Mouse (Mus musculus): ENCODE measurements at regions not wholly inside any gene's neighbourhood (a gene's known extent, or its start where the extent isn't known, plus 50 kb on each side); places are given as distances from the start of the nearest gene placed in this dataset.

DNA sequence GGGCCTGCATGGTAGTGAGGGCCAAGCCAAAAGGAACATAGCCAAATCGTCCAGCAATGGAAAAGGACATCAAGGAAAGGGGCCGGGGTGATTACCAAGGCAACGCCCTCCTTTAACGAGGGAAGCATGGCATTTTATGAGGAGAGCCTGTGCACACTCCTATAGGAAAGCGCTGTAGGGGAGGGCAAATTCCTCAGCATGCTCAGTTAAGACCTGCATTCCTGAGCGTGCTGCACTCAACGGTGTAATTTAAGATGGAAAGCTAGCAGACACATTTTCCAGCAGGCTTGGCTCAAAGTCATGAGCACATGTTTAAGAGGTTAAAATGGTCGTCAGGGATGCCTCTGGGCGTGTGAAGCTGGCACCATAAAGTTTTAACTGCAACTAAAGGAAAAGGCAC, 56.6 kb upstream of the Anapc15-ps start:
- Histone ChIP-seq H3K4me3 (ENCODE audit: insufficient read depth, low read length) (no peak overlapping the region), H3K4me1 (ENCODE audit: control insufficient read depth, insufficient read depth, low read length) (peaks cover 3% of the 10 kb centered on the region; the same call in 1 of the 2 replicates), H3K27ac (ENCODE audit: insufficient read depth, low read length) (peak overlapping the region; percentile 15; the same call in 1 of the 2 replicates)
- TF ChIP-seq POLR2A (IDR thresholded peaks at IDR 0.05; ENCODE audit: low read depth, low read length), result no peak
- TF ChIP-seq CTCF (IDR thresholded peaks at IDR 0.05; ENCODE audit: borderline replicate concordance, insufficient read depth, low read length), result no peak

DNA sequence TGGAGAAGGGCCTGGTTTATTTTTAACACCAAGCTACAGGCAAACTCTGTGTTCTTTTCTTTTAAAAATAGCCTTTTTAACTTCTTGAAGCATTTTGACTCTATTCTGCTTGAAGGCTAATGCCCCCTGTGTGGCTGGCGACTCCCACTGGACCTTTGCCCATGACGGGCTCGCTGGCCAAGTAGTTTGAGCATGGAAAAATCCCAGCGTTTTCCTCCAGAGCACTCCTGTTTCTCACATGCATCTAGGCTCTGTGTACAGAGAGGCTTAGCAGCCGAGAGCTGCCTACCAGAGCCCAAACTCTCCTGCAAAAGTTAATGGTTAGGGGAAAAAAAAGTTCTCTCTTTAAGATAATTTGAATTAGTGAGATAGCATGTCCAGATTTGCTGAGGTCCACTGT, 52.7 kb upstream of the Anapc15-ps start:
- H3K4me1 ChIP-seq (ENCODE audit: control insufficient read depth, insufficient read depth, low read length), result peaks cover 3% of the 10 kb centered on the region; the same call in 1 of the 2 replicates
- no peak for TF ChIP-seq POLR2A (IDR thresholded peaks at IDR 0.05; ENCODE audit: low read depth, low read length)
- no peak for TF ChIP-seq CTCF (IDR thresholded peaks at IDR 0.05; ENCODE audit: borderline replicate concordance, insufficient read depth, low read length)
- H3K4me3 ChIP-seq (ENCODE audit: insufficient read depth, low read length), result no peak overlapping the region
- H3K27ac ChIP-seq (ENCODE audit: insufficient read depth, low read length), result peak overlapping the region; percentile 0; the same call in 1 of the 2 replicates

DNA sequence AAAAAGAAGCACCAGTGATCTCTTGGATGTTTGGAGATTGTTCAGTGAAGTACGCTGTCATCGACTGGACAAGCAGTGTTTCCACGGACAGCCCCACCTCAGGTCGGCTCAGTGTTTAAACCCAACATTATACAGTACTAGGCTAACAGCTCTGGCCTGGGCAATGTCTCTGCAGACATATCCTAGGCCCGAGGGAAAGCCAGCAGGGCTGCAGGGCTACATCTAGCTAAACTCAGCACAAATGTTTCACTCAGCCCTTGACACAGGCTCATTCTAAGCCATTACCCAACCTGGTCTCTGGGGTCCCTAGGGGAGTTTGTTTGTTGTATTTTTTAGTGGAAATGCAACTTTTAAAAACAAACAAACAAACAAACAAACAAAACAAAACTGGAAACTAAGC, 52.1 kb upstream of the Anapc15-ps start:
- no peak overlapping the region for H3K4me3 ChIP-seq (ENCODE audit: insufficient read depth, low read length)
- peaks cover 3% of the 10 kb centered on the region; the same call in 1 of the 2 replicates for H3K4me1 ChIP-seq (ENCODE audit: control insufficient read depth, insufficient read depth, low read length)
- TF ChIP-seq POLR2A (IDR thresholded peaks at IDR 0.05; ENCODE audit: low read depth, low read length), result no peak
- no peak for TF ChIP-seq CTCF (IDR thresholded peaks at IDR 0.05; ENCODE audit: borderline replicate concordance, insufficient read depth, low read length)
- 0 out of 2 replicates have a peak overlapping the region, but pooled peaks have one; percentile 0 for H3K27ac ChIP-seq (ENCODE audit: insufficient read depth, low read length)
